Mouse (Mus musculus): Measurements from ENCODE around the gene Ppib. TPM values are rescaled to one million over a fixed set of nuclear protein-coding genes. Genes with fewer than 3 reads are reported as not detected.
A peak's percentile ranks its signal among the peaks of the same experiment; 100 is the strongest.

Ppib gene
- 99.8 and 117 TPM in 2 replicates for polyA plus RNA-seq (2012; rRNA removed)

- WGBS, result 1% methylated on average over 51 of the region's 51 CpGs
- H3K27ac ChIP-seq (ENCODE audit: insufficient read depth, low read length), result peak within 1 kb of the TSS; percentile 77
- peak within 1 kb of the TSS; percentile 85 for H3K4me3 ChIP-seq (ENCODE audit: extremely low read depth, insufficient read depth, insufficient read length)
- no peaks in the 10 kb centered on the region for H3K27me3 ChIP-seq (ENCODE audit: control insufficient read depth, insufficient read depth, low read length)
- H3K36me3 ChIP-seq (ENCODE audit: control insufficient read depth, insufficient read depth, low read length), result peaks cover 17% of the 10 kb centered on the region
- TF ChIP-seq CTCF (IDR thresholded peaks at IDR 0.05; ENCODE audit: extremely low read depth, insufficient read depth, insufficient read length, insufficient replicate concordance), result no peak
- TF ChIP-seq POLR2A (IDR thresholded peaks at IDR 0.05; ENCODE audit: low read depth, low read length), result peak; percentile 87
- peaks cover 3% of the 10 kb centered on the region for H3K4me1 ChIP-seq (ENCODE audit: control insufficient read depth, insufficient read depth, insufficient read length)
- peak; percentile 87 to 98 for DNase-seq (ENCODE audit: low read depth in 1 of 2, low spot score in 2 of 2)
Measured at GRCm38 (mm10) chr9:66059583-66060307, at the start of gene Ppib. Gene Ppib, plus strand, starts transcription at chr9:66060222.

DNA sequence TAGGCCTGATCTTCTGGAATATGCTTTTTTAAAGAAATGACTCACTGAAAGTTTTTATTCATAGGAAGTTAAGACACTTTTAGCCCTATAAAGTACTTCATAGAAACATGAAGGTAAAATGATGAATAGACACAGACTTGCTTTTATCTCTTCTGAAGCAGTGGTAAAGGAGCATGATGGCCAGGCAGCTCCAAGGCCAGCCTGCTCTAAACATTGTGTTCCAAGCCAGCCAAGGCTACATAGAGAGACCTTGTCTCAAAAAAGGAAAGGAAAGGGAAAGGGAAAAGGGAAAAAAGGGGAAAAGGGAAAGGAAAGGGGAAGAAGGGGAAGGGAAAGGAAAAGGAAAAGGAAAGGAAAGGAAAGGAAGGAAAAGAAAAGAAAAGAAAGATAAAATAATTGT lies 39.4 kb upstream of the Ppib start:
- Histone ChIP-seq H3K4me1 (ENCODE audit: control insufficient read depth, insufficient read depth, insufficient read length) (no peaks in the 10 kb centered on the region; the same call in 1 of the 2 replicates), H3K4me3 (ENCODE audit: extremely low read depth, insufficient read depth, insufficient read length) (no peak overlapping the region), H3K27me3 (ENCODE audit: control insufficient read depth, insufficient read depth, low read length) (no peaks in the 10 kb centered on the region), H3K36me3 (ENCODE audit: control insufficient read depth, insufficient read depth, low read length) (peaks cover 8% of the 10 kb centered on the region), H3K27ac (ENCODE audit: insufficient read depth, low read length) (no peak overlapping the region)
- DNase-seq (ENCODE audit: low read depth in 1 of 2, low spot score in 2 of 2), result no peak
- TF ChIP-seq CTCF (IDR thresholded peaks at IDR 0.05; ENCODE audit: extremely low read depth, insufficient read depth, insufficient read length, insufficient replicate concordance) (no peak), POLR2A (IDR thresholded peaks at IDR 0.05; ENCODE audit: low read depth, low read length) (no peak)

- Histone ChIP-seq H3K4me1 (ENCODE audit: control insufficient read depth, insufficient read depth, insufficient read length) (no peaks in the 10 kb centered on the region), H3K27ac (ENCODE audit: insufficient read depth, low read length) (no peak overlapping the region), H3K4me3 (ENCODE audit: extremely low read depth, insufficient read depth, insufficient read length) (no peak overlapping the region), H3K27me3 (ENCODE audit: control insufficient read depth, insufficient read depth, low read length) (no peaks in the 10 kb centered on the region), H3K36me3 (ENCODE audit: control insufficient read depth, insufficient read depth, low read length) (peaks cover 15% of the 10 kb centered on the region)
- no peak for DNase-seq (ENCODE audit: low read depth in 1 of 2, low spot score in 2 of 2)
- 96% methylated on average over 4 of the region's 4 CpGs for WGBS
- TF ChIP-seq CTCF (IDR thresholded peaks at IDR 0.05; ENCODE audit: extremely low read depth, insufficient read depth, insufficient read length, insufficient replicate concordance), result no peak
- TF ChIP-seq POLR2A (IDR thresholded peaks at IDR 0.05; ENCODE audit: low read depth, low read length), result no peak
Measured at GRCm38 (mm10) chr9:66038082-66038481, 21.9 kb upstream of the Ppib start.

GRCm38 (mm10) chr9:66038581-66038980 lies 21.4 kb upstream of the Ppib start:
- peaks cover 15% of the 10 kb centered on the region for H3K36me3 ChIP-seq (ENCODE audit: control insufficient read depth, insufficient read depth, low read length)
- WGBS, result 90% methylated on average over 4 of the region's 4 CpGs

GRCm38 (mm10) chr9:66039290-66039689 lies 20.7 kb upstream of the Ppib start:
- TF ChIP-seq CTCF (IDR thresholded peaks at IDR 0.05; ENCODE audit: extremely low read depth, insufficient read depth, insufficient read length, insufficient replicate concordance) (no peak), POLR2A (IDR thresholded peaks at IDR 0.05; ENCODE audit: low read depth, low read length) (no peak)
- 93% methylated on average over 4 of the region's 4 CpGs for WGBS
- DNase-seq (ENCODE audit: low read depth in 1 of 2, low spot score in 2 of 2), result no peak
- Histone ChIP-seq H3K36me3 (ENCODE audit: control insufficient read depth, insufficient read depth, low read length) (peaks cover 13% of the 10 kb centered on the region), H3K27ac (ENCODE audit: insufficient read depth, low read length) (no peak overlapping the region), H3K4me1 (ENCODE audit: control insufficient read depth, insufficient read depth, insufficient read length) (no peaks in the 10 kb centered on the region), H3K4me3 (ENCODE audit: extremely low read depth, insufficient read depth, insufficient read length) (no peak overlapping the region), H3K27me3 (ENCODE audit: control insufficient read depth, insufficient read depth, low read length) (no peaks in the 10 kb centered on the region)

More at GRCm38 (mm10) chr9:66038581-66038980, 21.4 kb upstream of the Ppib start:
- H3K4me1 ChIP-seq (ENCODE audit: control insufficient read depth, insufficient read depth, insufficient read length), result no peaks in the 10 kb centered on the region
- TF ChIP-seq CTCF (IDR thresholded peaks at IDR 0.05; ENCODE audit: extremely low read depth, insufficient read depth, insufficient read length, insufficient replicate concordance) (no peak), POLR2A (IDR thresholded peaks at IDR 0.05; ENCODE audit: low read depth, low read length) (no peak)
- no peak for DNase-seq (ENCODE audit: low read depth in 1 of 2, low spot score in 2 of 2)
- H3K27me3 ChIP-seq (ENCODE audit: control insufficient read depth, insufficient read depth, low read length), result no peaks in the 10 kb centered on the region
- no peak overlapping the region for H3K4me3 ChIP-seq (ENCODE audit: extremely low read depth, insufficient read depth, insufficient read length)
- no peak overlapping the region for H3K27ac ChIP-seq (ENCODE audit: insufficient read depth, low read length)

- no peak overlapping the region for H3K27ac ChIP-seq (ENCODE audit: insufficient read depth, low read length)
- 85% methylated on average over 3 of the region's 3 CpGs for WGBS
- H3K4me3 ChIP-seq (ENCODE audit: extremely low read depth, insufficient read depth, insufficient read length), result no peak overlapping the region
- H3K27me3 ChIP-seq (ENCODE audit: control insufficient read depth, insufficient read depth, low read length), result no peaks in the 10 kb centered on the region
- H3K36me3 ChIP-seq (ENCODE audit: control insufficient read depth, insufficient read depth, low read length), result peaks cover 13% of the 10 kb centered on the region
- no peaks in the 10 kb centered on the region for H3K4me1 ChIP-seq (ENCODE audit: control insufficient read depth, insufficient read depth, insufficient read length)
- DNase-seq (ENCODE audit: low read depth in 1 of 2, low spot score in 2 of 2), result no peak
- no peak for TF ChIP-seq POLR2A (IDR thresholded peaks at IDR 0.05; ENCODE audit: low read depth, low read length)
- TF ChIP-seq CTCF (IDR thresholded peaks at IDR 0.05; ENCODE audit: extremely low read depth, insufficient read depth, insufficient read length, insufficient replicate concordance), result no peak
Measured at GRCm38 (mm10) chr9:66040801-66041200, 19.2 kb upstream of the Ppib start.

GRCm38 (mm10) chr9:66042331-66042730 lies 17.7 kb upstream of the Ppib start:
- WGBS, result 84% methylated on average over 4 of the region's 4 CpGs
- Histone ChIP-seq H3K4me3 (ENCODE audit: extremely low read depth, insufficient read depth, insufficient read length) (no peak overlapping the region), H3K36me3 (ENCODE audit: control insufficient read depth, insufficient read depth, low read length) (peaks cover 12% of the 10 kb centered on the region), H3K27ac (ENCODE audit: insufficient read depth, low read length) (no peak overlapping the region), H3K27me3 (ENCODE audit: control insufficient read depth, insufficient read depth, low read length) (no peaks in the 10 kb centered on the region), H3K4me1 (ENCODE audit: control insufficient read depth, insufficient read depth, insufficient read length) (no peaks in the 10 kb centered on the region)
- DNase-seq (ENCODE audit: low read depth in 1 of 2, low spot score in 2 of 2), result no peak
- TF ChIP-seq POLR2A (IDR thresholded peaks at IDR 0.05; ENCODE audit: low read depth, low read length) (no peak), CTCF (IDR thresholded peaks at IDR 0.05; ENCODE audit: extremely low read depth, insufficient read depth, insufficient read length, insufficient replicate concordance) (no peak)
